Mouse (Mus musculus) kidney, adult 2 months (tissue): ENCODE results near the gene Far2. TPM values are rescaled to one million over a fixed set of nuclear protein-coding genes. Genes with fewer than 3 reads are reported as not detected.

Source experiments
- DNase-seq: peaks from one replicate; pipeline ENCODE4 v3.0.0; 2021
- H3K27ac ChIP-seq: fragments of 200-500 bp; 2 replicates; pipeline ENCODE4 v1.5.1; 2012; ENCODE audit warnings: low read depth, low read length, control low read depth, inconsistent platforms; ENCODE audit not compliant: insufficient read depth
- H3K27me3 ChIP-seq: fragments of 200-500 bp; replicated peaks from 2 replicates; pipeline ENCODE4 v1.6.1; 2012; ENCODE audit warnings: mild to moderate bottlenecking, moderate library complexity, low read length, inconsistent platforms; ENCODE audit not compliant: control insufficient read depth, insufficient read depth
- H3K36me3 ChIP-seq: fragments of 200-500 bp; 2 replicates; pipeline ENCODE4 v1.6.1; 2012; ENCODE audit warnings: mild to moderate bottlenecking, moderate library complexity, low read length, inconsistent platforms; ENCODE audit not compliant: control insufficient read depth, insufficient read depth
- H3K4me1 ChIP-seq: fragments of 200-500 bp; 2 replicates; pipeline ENCODE4 v1.6.1; 2011; ENCODE audit warnings: low read length; ENCODE audit not compliant: control insufficient read depth, insufficient read depth
- H3K4me3 ChIP-seq: fragments of 200-500 bp; 2 replicates; pipeline ENCODE4 v1.5.1; 2011; ENCODE audit warnings: mild to moderate bottlenecking, low read depth, low read length, control low read depth; ENCODE audit not compliant: insufficient read depth
- CTCF ChIP-seq: fragments of 200-500 bp; conservative IDR thresholded peaks from 2 replicates; pipeline ENCODE4 v1.5.1; 2011; ENCODE audit warnings: low read depth, mild to moderate bottlenecking, control low read depth, low read length, moderate library complexity, mixed read lengths; ENCODE audit not compliant: insufficient read depth, insufficient read length
- POLR2A ChIP-seq: fragments of 200-500 bp; IDR thresholded peaks from one replicate; pipeline ENCODE4 v1.6.1; 2011; ENCODE audit warnings: low read depth, low read length, control low read depth
- WGBS: fragments of 180-500 bp; shearing (Covaris S2); methylation state at CpG from one replicate; pipeline ENCODE4 v1.1.7; 2018; 5-methylcytosine and 5-hydroxymethylcytosine counted together
- polyA plus RNA-seq: library from polyadenylated mRNA; depleted of rRNA; stranded (reverse); fragments of >200 nt; gene quantifications from 2 replicates; pipeline ENCODE4 v1.2.3, GENCODE M21; 2012; rRNA removed

Gene Far2
- polyA plus RNA-seq: 0.02 TPM in 1 of 2 replicates, not detected in the other

- H3K27me3 ChIP-seq: no peaks in the 10 kb centered on the region
- no peaks in the 10 kb centered on the region for H3K4me1 ChIP-seq
- no peak for DNase-seq
- WGBS: 6% methylated on average over 34 of the region's 34 CpGs
- TF ChIP-seq CTCF (no peak), POLR2A (no peak)
- H3K4me3 ChIP-seq: no peak within 1 kb of the TSS
- H3K27ac ChIP-seq: no peak within 1 kb of the TSS
- H3K36me3 ChIP-seq: no peaks in the 10 kb centered on the region
Measured at GRCm38 (mm10) chr6:148046881-148047649, at the start of gene Far2. Gene Far2, plus strand, starts transcription at chr6:148047259.

DNA sequence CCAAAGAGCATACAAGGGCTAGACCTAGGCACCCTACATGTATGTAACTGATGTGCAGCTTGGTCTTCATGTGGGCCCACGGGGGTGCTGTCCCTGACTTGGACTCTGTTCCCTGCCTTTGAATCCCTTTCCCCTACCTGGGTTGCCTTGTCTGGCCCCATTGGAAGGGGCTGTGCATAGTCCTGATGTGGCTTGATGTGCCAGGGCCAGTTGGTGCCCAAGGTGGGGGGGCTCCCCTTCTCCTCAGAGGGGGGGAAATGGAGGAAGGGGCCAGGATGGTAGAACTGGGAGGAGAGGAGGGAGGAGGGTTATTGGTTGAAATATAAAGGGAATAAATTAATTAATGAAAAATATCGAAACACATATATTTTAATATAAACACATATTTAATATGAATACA is 46.6 kb upstream of the Far2 start:
- Histone ChIP-seq H3K27ac (no peak overlapping the region), H3K27me3 (no peaks in the 10 kb centered on the region), H3K4me3 (no peak overlapping the region), H3K4me1 (no peaks in the 10 kb centered on the region), H3K36me3 (no peaks in the 10 kb centered on the region)
- 79% methylated on average over 2 of the region's 2 CpGs for WGBS
- TF ChIP-seq CTCF (no peak), POLR2A (no peak)
- DNase-seq: no peak

DNA sequence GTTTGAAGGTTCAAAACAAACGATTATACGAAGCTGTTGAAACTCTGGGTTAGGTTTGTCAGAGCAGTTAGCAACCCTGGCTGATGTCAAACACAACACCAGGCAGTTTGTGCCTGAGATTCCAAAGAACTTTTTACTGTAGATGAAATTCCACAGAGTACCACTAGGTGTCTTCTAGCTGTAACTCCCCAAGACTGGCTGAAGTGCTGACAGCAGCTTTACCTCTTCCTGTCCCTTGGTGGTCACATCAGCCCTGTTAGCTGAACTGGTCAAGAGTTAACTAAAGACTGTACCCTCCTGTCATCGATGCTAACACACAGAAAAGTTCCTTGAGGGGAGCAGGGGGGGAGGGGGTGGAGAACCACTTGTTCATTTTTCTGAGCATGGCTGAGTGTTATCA is 46.0 kb upstream of the Far2 start:
- peak; percentile 38 for TF ChIP-seq CTCF
- no peak for TF ChIP-seq POLR2A
- DNase-seq: peak; percentile 22
- no peaks in the 10 kb centered on the region for H3K27me3 ChIP-seq
- H3K4me1 ChIP-seq: no peaks in the 10 kb centered on the region
- no peak overlapping the region for H3K27ac ChIP-seq
- 28% methylated on average over 3 of the region's 3 CpGs for WGBS
- H3K36me3 ChIP-seq: no peaks in the 10 kb centered on the region
- H3K4me3 ChIP-seq: no peak overlapping the region

DNA sequence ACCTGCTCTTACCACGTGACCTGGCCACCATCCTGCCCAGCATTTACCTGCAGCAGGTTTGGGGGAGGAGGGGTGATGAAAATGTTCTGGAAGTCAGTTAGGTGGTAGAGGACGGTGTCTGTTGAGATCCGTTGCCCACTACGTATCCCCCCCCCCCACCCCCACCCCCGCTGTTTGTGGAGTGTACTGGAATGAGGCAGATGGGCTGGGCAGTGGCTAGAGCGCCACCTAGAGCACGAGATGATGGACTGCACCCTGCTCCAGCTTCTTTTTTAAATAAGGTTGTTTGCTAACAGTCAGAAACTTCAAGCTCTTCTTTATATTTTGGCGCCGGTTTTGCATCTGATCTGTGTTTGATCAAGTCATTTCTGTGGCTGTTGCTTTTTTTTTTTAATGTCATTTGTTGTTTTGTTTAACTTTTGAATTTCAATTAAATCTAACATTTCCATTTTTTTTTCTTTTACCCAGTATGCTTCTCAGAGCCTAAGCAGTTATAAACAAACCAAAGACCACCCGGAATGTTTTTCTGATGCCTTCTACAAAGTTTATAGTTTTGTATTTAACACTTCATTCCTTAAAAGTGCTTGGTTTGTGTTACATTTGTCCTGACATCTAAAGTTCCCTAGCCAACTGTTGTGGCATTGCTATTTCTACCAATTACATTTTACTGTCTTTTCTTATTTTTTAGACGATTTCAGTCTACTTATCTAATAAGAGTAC is 40.8 kb upstream of the Far2 start:
- 73% methylated on average over 11 of the region's 11 CpGs for WGBS
- TF ChIP-seq CTCF: no peak
- TF ChIP-seq POLR2A: no peak
- no peak overlapping the region for H3K27ac ChIP-seq
- no peaks in the 10 kb centered on the region for H3K27me3 ChIP-seq
- no peaks in the 10 kb centered on the region for H3K36me3 ChIP-seq
- H3K4me1 ChIP-seq: no peaks in the 10 kb centered on the region
- no peak for DNase-seq
- H3K4me3 ChIP-seq: no peak overlapping the region

DNA sequence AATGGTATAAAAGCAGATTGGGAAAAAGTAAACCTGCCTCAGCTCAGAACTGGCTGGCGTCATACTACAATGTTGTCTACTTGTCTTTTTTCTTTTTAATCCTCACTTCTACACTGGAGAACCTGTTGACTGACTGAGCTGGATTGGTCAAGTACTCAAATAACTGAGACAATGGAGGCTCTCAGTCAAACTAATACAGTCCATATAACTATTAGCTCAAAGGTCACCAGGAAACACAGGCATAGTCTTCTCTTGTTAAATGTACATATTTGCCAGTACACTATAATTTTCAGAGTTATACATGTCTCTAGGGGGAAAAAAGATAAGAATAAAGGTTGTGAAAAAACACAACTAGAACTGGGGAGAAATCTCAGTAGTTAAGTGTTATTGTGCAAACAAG is 6.3 kb upstream of the Far2 start:
- H3K27me3 ChIP-seq: no peaks in the 10 kb centered on the region
- no peaks in the 10 kb centered on the region for H3K4me1 ChIP-seq
- H3K4me3 ChIP-seq: no peak overlapping the region
- TF ChIP-seq POLR2A: no peak
- no peak for TF ChIP-seq CTCF
- no peaks in the 10 kb centered on the region for H3K36me3 ChIP-seq
- no peak for DNase-seq
- 95% methylated on average over 1 of the region's 1 CpGs for WGBS
- H3K27ac ChIP-seq: no peak overlapping the region

DNA sequence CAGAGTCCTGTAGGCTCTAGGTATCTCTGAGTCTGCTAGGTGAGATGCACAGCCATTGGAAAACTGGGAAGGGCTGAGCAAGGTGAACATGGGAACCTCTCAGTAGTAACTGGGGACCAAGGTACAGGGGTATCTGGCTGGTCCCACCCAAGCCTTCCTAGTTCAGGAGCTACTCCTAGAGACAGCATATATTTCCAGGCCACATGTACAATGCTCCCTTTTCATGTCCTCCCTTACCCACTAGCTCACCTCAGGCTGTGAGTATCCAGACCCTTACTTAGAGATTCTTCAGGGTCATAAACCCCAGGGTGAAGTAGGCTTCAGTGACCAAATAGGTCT is 560 bp downstream of the Far2 start:
- H3K36me3 ChIP-seq: no peaks in the 10 kb centered on the region
- H3K4me3 ChIP-seq: no peak overlapping the region
- no peak for TF ChIP-seq CTCF
- TF ChIP-seq POLR2A: no peak
- DNase-seq: no peak
- H3K27ac ChIP-seq: no peak overlapping the region
- H3K4me1 ChIP-seq: no peaks in the 10 kb centered on the region
- no peaks in the 10 kb centered on the region for H3K27me3 ChIP-seq

DNA sequence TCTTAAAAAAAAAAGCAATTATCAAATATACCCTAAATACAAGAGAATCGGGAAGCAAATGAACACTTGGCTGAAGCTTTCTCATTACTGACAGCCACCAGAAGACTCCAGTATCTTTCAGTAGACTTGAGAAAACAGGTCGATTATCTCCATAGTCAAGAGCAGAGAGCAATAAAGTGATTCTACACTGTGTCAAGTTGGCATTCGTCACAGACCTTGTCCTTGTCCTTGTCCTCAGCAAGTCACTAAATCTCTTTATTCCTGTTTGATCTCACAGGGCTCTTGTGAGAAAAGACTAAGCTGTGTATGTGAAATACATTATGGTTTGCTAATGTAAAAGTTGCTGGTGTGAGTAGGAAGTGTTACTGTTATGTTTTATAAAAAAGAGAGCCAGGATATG is 16.1 kb downstream of the Far2 start:
- TF ChIP-seq POLR2A: no peak
- DNase-seq: no peak
- Histone ChIP-seq H3K27ac (no peak overlapping the region), H3K36me3 (no peaks in the 10 kb centered on the region), H3K27me3 (no peaks in the 10 kb centered on the region; the same call in 1 of the 2 replicates), H3K4me1 (no peaks in the 10 kb centered on the region), H3K4me3 (no peak overlapping the region)
- 73% methylated on average over 3 of the region's 3 CpGs for WGBS
